Mouse (Mus musculus): ENCODE measurements around the gene Abraxas2. TPM values are rescaled to one million over a fixed set of nuclear protein-coding genes. Genes with fewer than 3 reads are reported as not detected.
A peak's percentile ranks its signal among the peaks of the same experiment; 100 is the strongest.

Gene Abraxas2
- polyA plus RNA-seq, 1 experiment = 20.1 TPM

GRCm38 (mm10) chr7:132927201-132927600, 68.2 kb downstream of the Abraxas2 start:
- TF ChIP-seq POLR2A (IDR thresholded peaks at IDR 0.05; ENCODE audit: borderline replicate concordance, control insufficient read depth, low read depth, low read length) = no peak
- TF ChIP-seq CTCF (IDR thresholded peaks at IDR 0.05; ENCODE audit: control insufficient read depth, insufficient read depth, low read length) = no peak
- no peak overlapping the region for H3K4me3 ChIP-seq (replicated peaks; ENCODE audit: control insufficient read depth, low read depth, low read length)
- no peak overlapping the region for H3K27ac ChIP-seq (ENCODE audit: control insufficient read depth, insufficient read depth, low read depth, low read length, poor library complexity)
- no peaks in the 10 kb centered on the region for H3K4me1 ChIP-seq (ENCODE audit: control insufficient read depth, insufficient read depth, low read length)
- WGBS = 59% methylated on average over 3 of the region's 3 CpGs

GRCm38 (mm10) chr7:132930055-132930454, 71.0 kb downstream of the Abraxas2 start:
- 83% methylated on average over 5 of the region's 5 CpGs for WGBS
- peak; percentile 24; the same call in 1 of the 2 replicates for TF ChIP-seq CTCF (IDR thresholded peaks at IDR 0.05; ENCODE audit: control insufficient read depth, insufficient read depth, low read length)
- TF ChIP-seq POLR2A (IDR thresholded peaks at IDR 0.05; ENCODE audit: borderline replicate concordance, control insufficient read depth, low read depth, low read length) = no peak
- H3K4me1 ChIP-seq (ENCODE audit: control insufficient read depth, insufficient read depth, low read length) = no peaks in the 10 kb centered on the region; the same call in 1 of the 2 replicates
- H3K27ac ChIP-seq (ENCODE audit: control insufficient read depth, insufficient read depth, low read depth, low read length, poor library complexity) = no peak overlapping the region
- no peak overlapping the region for H3K4me3 ChIP-seq (replicated peaks; ENCODE audit: control insufficient read depth, low read depth, low read length)

DNA sequence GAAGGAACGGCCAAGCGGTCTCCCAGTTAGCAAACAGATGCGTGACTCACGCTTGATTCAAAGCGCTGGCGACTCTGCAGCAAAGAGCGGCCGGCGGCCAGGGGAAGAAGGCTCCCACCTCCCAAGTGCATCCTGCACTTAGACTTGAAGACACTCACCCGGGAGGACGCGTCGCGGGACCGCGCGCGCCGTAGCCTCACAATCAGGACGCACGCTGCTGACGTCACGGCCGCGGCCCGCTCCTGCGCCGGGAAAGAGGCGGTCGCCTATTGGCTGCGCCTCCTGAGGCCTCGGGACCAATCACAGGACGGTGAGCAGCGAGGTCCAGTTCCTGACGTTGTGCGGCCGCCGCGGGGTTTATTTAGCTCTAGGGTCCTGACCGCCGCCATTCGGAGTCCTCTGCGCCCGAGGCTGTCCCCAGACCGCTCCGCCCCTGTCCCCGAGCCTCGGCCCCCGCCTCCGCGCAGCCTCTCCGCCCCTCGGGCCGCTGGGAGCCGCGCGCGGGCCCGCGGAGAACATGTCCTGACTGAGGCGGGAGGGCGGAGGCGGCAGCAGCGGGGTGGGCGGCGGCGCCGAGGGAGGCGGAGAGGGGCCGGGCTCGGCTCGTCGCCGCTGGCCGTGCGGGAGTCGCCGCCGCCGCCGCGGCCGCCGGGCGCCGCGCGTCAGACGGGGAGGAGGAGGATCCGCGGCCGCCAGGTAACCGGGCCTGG, 72.0 kb downstream of the Abraxas2 start, which contains the start of gene Zranb1:
Gene Zranb1 (plus strand): TSS at position 293 of the 710 bp plus-strand sequence.
- H3K27ac ChIP-seq (ENCODE audit: control insufficient read depth, insufficient read depth, low read depth, low read length, poor library complexity) = peak within 1 kb of the TSS; percentile 100
- TF ChIP-seq CTCF (IDR thresholded peaks at IDR 0.05; ENCODE audit: control insufficient read depth, insufficient read depth, low read length) (no peak), POLR2A (IDR thresholded peaks at IDR 0.05; ENCODE audit: borderline replicate concordance, control insufficient read depth, low read depth, low read length) (peak; percentile 76)
- peak within 1 kb of the TSS; percentile 92 for H3K4me3 ChIP-seq (replicated peaks; ENCODE audit: control insufficient read depth, low read depth, low read length)
- no peaks in the 10 kb centered on the region; the same call in 1 of the 2 replicates for H3K4me1 ChIP-seq (ENCODE audit: control insufficient read depth, insufficient read depth, low read length)
- under 1% methylated on average over 91 of the region's 93 CpGs for WGBS

- no peak for TF ChIP-seq POLR2A (IDR thresholded peaks at IDR 0.05; ENCODE audit: borderline replicate concordance, control insufficient read depth, low read depth, low read length)
- TF ChIP-seq CTCF (IDR thresholded peaks at IDR 0.05; ENCODE audit: control insufficient read depth, insufficient read depth, low read length) = no peak
- Histone ChIP-seq H3K27ac (ENCODE audit: control insufficient read depth, insufficient read depth, low read depth, low read length, poor library complexity) (peak overlapping the region; percentile 100), H3K4me1 (ENCODE audit: control insufficient read depth, insufficient read depth, low read length) (no peaks in the 10 kb centered on the region; the same call in 1 of the 2 replicates), H3K4me3 (replicated peaks; ENCODE audit: control insufficient read depth, low read depth, low read length) (peak overlapping the region; percentile 92)
- under 1% methylated on average over 53 of the region's 55 CpGs for WGBS
Measured at GRCm38 (mm10) chr7:132931560-132932351, 72.7 kb downstream of the Abraxas2 start.

- no peak for TF ChIP-seq CTCF (IDR thresholded peaks at IDR 0.05; ENCODE audit: control insufficient read depth, insufficient read depth, low read length)
- no peak for TF ChIP-seq POLR2A (IDR thresholded peaks at IDR 0.05; ENCODE audit: borderline replicate concordance, control insufficient read depth, low read depth, low read length)
- WGBS = 74% methylated on average over 1 of the region's 1 CpGs
- Histone ChIP-seq H3K4me1 (ENCODE audit: control insufficient read depth, insufficient read depth, low read length) (no peaks in the 10 kb centered on the region; the same call in 1 of the 2 replicates), H3K27ac (ENCODE audit: control insufficient read depth, insufficient read depth, low read depth, low read length, poor library complexity) (no peak overlapping the region), H3K4me3 (replicated peaks; ENCODE audit: control insufficient read depth, low read depth, low read length) (no peak overlapping the region)
Measured at GRCm38 (mm10) chr7:132933331-132933730, 74.3 kb downstream of the Abraxas2 start.

Other genes with a start within 250 kb of the Abraxas2 start
- gene Lhpp, start 248.6 kb upstream of the Abraxas2 start, polyA plus RNA-seq (2011; ENCODE audit: insufficient read depth, insufficient read length, low replicate concordance, missing spikeins) = 2.2 and 5.5 TPM in 2 replicates
- gene Fam53b, start 45.3 kb upstream of the Abraxas2 start, polyA plus RNA-seq (2011; ENCODE audit: insufficient read depth, insufficient read length, low replicate concordance, missing spikeins) = 43.2 and 51.4 TPM in 2 replicates
- gene Eef1akmt2, start 6.6 kb upstream of the Abraxas2 start, polyA plus RNA-seq (2011; ENCODE audit: insufficient read depth, insufficient read length, low replicate concordance, missing spikeins) = 12.6 and 17.8 TPM in 2 replicates
- gene Zranb1, start 71.9 kb downstream of the Abraxas2 start, polyA plus RNA-seq (2011; ENCODE audit: insufficient read depth, insufficient read length, low replicate concordance, missing spikeins) = 23.8 and 50.2 TPM in 2 replicates

All from bone marrow, adult 2 months (tissue).